Mouse (Mus musculus) B cell, adult 2 months (primary cell): ENCODE data around the gene P2ry2.

Source experiments
- DNase-seq, 2 experiments: peaks; one replicate each; pipeline ENCODE4 v3.0.0; 2022

The P2ry2 gene

DNA sequence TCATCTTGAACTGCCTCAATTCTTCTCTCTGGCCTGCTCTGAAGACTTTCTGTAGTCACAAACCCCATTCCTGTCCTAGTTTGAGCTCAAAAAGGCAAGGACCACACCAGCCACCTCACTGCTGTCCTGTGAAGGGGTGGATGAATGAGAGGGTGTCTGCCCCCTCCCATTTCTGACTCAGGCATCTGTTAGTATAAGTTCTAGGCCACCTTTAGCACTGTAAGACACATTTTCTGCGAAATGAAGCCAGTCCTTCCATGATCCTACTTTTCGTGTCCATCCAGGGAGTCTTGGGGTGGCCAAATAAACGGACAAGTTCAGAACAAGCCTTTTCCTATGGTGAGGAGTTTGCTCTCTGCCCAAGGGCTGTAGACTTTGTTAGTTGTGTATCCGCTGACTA lies at the start of gene P2ry2:
Gene P2ry2, minus strand, starts transcription at position 326 of the 400 bp plus-strand sequence.
- no peak for DNase-seq

DNA sequence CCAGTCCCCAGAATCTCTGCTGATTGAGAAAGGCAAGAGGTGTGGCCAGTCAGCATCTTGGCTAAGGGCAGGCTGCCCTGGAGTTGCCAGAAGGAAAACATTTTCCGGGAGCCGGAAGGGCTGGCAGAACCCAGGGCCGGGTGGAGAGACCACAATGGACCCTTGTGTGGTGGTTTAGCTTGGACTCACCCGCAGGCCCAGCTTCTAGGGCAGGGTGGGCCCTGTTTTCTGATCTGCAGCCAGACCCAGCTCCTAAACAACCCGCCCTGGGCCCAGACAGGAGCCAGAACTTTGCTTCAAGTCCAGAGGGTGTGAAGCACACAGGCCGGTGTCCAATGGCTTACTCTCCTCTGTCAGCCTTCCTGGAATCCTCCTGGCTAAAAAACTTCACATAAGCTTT lies 49.6 kb upstream of the P2ry2 start:
- no peak for DNase-seq

DNA sequence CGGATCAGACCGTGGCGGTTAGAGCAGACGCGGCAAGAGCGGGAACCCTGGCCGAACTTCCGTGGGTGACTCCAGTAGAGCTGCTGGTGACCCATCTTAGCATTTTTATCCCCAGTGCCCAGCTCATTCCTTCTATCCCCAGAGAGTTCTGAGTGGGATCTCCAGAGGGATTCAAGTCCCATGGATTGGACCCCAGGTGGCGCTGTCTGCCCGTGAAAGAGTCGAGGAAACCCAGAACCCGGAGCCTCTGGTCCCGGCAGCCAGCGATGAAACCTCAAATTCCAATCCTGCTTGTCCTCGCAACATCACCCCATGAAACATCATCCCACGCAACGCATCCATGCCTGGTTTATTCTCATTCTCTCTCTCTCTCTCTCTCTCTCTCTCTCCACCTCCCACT lies 48.7 kb upstream of the P2ry2 start:
- DNase-seq = peak; percentile 76 to 77

DNA sequence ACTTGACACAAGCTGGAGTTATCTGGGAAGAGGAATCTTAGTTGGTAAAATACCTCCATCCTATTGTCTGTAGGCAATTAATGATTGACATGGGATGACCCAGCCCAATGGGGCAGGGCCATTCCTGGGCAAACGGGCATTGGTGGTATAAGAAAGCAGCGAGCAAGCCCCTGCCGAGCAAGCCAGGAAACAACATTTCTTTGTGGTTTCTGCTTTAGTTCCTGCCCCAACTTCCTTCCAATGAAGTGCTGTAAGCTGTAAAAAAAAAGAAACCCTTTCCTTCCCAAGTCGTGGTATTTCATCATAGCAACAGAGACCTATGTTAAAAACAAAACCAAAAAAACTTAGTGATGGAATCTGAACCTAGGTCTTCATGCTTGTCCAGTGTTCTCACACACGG lies 47.8 kb upstream of the P2ry2 start:
- DNase-seq = peak; percentile 55 to 59

DNA sequence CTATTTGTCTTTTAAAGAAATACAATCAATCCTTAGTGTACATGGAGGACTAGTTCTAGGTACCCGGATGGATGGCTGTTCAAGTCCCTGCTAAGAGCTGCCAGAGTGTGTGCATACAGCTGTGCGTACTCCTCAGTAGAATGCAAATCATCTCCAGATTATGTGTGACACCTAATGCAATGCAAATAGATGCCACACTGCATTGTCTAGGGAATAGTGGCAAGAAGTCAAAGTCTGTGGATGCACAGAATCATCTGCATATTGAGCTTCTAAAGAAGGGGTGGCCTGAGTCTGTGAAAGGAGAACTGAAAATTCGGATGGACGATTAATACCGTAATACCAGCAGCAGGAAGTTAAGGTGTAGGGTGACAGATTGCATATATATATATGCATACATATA lies 46.5 kb upstream of the P2ry2 start:
- peak; percentile 50 to 59 for DNase-seq

DNA sequence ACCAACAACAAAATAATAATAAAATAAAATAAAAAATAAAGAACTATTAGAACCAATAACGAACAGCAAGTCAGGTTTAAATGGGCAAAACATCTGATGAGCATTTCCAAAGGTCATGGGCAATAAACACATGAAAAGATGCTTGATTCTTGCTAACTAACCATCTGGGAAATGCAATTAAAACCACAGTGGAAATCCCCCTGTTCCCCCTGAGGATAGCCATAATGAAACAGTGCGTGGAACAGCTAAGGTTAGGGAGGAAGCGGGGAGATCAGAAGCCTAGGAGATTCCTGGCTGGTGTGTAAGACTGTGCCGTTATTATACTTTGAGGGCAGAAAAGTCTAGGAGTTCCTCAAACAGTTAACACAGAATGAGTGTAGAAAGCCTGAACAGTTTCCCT lies 44.6 kb upstream of the P2ry2 start:
- peak; percentile 38 to 51 for DNase-seq

DNA sequence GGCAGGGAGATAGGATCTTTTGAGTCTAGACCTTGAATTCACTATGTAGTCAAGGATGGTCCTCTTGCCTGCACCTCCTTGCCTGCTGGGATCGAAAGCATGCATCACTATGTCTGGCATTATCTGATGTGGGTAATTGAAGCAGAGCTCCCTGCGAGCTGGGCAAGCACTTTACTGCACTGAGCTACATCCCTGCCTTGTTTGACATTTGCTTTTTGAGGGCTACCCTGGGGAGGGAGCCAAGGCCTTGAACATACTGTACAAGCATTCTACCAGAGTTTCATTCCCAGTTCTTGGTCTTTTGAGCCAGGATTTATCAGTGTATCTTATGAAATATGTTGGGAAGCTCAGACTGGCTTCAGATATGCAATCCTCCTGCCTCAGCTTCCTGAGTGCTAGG lies 40.5 kb upstream of the P2ry2 start:
- DNase-seq = no peak

DNA sequence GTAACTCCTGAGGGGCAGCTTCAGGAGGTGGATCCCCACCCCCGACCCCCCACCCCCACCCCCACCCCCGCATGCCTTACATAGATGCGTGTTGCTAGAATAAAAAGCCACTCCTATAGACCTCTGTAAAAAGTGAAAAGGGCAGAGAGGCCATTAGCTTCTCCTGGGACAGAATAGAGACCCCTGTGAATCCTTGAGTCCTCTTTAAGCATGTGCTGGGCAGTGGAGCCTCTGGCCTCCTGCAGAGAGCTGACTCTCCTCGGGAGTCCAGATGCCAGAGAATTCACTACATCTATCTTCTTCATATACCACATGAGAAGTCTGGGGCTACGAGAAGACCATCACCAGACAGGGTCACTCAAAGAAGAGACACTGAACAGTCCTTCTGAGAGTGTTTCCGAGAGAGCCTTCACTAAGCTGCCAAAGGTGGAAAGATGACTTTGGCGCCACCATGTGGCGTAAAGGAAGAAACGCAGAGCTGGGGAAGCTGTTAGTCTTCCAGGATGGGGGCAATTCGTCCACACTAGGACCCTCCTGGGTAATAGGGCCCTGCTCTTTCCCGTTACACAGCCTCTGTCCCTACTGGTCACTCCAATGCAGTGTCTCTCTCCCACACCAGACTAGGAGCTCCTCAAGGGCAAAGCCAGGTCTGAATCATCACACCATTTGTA lies 39.0 kb upstream of the P2ry2 start:
- DNase-seq = peak; percentile 74 to 78

DNA sequence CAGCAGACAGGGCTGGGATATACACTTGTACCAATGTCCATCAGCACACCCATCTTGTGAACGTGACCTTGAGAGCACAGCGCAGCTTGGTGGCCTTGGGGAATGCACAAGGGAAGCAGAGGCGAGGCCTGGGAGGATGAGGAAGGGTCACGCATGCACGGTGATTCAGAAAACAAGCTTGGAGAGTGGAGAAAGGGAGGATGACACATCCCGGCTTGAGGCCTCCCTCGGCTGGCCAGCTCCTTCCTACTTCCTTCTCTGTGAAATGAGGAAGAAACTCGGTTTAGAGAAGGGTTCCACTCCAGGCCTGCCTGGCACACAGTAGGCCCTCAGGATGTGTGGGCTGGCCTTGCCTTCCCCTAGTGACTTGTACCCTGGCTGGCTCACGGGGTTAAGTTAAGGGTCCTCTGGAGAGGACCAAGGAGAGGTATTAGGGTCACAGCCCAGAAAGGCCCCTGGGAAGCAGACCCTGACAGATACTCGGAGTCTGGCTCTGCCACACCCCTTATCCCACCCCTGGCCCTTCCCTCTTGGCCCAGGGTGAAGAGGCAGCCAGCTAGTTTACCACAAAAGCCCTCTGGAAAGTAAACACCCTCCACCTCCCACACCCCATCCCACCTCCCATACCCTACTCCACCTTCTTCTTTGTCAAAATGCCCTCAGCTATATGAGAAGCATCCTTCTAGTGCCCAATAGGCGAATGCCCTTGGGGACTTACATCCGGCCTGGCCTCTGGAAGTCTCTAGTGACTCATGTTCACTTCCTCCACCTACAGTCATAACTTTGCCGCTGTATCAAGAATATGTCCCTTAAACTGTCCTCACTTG lies 38.3 kb upstream of the P2ry2 start:
- DNase-seq = peak in 1 of 2 experiments; percentile 29

DNA sequence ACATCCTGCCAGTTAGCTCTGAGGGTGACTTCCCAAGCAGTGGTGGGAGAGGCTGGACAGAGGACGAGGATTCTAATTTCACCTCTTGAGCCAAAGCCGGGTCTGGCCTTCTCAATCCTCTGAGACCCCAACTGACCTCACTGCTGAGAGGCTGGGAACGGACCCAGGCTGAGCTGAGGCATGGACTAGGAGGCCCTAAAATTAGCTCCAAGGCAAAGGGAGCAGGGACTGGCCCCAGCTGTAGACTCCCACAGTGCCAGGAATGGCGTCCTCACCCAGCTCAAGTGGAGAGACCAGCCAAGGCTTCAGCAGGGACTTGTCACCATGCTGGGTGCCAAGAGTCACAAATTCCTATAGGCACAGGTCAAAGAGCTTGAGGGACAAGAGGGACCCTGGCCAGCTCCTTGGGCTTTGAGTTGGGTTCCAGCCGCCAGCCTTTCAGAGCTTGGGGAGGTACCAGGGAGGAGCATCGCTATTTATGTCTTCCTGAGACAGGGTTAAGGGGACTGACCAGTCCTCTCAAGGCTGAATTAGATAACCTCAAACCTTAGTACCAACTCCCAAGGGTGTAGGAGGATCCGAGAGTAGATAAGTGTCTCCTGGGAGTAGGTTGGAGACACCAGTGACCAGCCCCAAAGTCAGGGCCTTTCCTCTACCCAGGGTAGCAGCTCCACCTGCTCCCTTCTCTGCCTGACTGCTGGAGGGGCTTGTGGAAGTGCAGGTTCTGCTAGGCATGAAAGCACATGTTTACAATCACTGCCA lies 36.8 kb upstream of the P2ry2 start:
- no peak for DNase-seq

DNA sequence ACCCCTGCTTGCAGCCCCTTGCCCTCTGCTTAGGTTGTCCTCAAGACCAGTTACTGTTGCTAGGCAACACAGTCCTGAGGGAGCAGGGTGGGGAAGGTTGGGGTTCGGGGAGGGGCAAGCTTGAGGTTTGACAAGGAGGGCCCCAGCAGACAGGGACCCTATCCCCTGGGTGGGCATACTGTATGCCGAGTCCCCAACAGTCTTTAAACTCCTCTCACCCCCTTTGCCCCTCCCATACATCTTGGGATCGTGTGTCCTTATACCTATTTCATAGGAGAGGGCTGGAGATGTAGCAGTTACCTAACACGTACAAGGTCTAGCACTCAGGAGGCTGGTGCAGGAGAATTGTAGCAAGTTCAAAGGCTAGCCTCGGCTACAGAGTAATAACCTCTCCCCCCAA lies 35.6 kb upstream of the P2ry2 start:
- DNase-seq = no peak

DNA sequence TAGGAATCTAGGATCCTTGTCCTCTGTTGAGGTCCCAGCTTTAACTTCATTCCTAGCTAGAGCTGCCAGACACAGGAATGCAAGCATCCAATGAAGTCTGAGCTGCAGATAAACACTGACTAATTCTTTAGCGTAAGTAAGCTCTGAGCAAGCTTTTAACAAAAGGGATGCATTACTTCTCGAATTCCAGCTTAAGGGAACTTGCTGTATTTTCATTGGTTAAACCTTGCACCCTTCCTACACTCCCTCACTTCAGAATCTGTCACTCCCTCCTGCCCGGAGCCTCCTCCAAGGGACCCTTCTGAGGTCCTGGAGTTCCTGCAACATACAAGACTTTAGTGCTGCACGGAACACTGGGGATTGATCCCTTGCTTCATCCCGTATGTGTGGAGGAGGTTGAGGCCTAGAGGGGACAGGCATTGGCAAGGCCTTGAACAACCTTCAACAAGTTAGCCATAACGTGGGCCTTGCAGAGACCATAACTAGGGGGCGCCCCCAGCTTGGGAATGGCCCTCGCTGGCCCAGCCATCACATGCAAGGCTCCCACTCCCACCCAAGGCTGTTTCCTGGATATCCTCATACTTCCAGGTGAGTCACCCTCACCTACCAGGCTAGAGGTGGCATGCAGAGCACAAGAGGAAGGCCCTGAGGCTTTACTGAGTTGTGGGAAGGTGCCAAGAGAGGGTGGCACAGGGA lies 31.3 kb upstream of the P2ry2 start:
- DNase-seq = no peak

DNA sequence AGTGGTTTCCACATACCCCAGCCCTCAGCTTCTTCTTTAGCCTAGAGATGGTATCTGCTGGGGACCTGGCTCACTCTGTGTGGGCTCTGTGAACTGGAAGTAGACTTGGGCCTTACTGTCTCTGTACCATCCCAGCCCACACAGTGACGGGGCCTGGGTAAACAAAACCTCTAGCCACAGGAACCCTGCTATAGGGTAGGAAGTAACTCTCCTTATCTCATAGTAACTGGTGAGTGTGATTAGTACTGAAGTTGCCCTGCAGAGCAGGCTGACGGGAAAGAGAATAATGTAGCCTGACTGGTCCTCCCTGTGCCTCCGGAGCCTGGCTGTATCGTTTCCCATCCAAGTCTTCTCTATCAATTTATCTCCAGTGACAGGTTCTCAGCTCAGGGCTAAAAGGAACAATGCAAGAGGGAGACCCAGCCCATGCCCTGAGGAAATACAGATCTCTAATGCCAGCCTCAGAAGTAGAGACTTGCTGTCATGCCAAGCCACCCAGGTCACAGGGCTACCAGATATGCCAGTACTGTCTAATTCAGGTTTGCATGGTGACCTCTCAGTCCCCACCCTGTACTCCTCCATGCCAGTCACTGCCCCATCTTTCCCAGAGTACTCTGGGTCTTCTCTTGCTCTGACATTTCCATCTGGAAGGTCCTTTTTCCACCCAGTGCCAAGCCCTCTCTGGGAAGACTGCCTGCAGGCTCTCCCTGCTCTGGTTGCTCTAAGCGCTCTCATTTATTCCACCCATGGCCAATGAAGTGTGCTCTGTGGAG lies 29.5 kb upstream of the P2ry2 start:
- DNase-seq = no peak

DNA sequence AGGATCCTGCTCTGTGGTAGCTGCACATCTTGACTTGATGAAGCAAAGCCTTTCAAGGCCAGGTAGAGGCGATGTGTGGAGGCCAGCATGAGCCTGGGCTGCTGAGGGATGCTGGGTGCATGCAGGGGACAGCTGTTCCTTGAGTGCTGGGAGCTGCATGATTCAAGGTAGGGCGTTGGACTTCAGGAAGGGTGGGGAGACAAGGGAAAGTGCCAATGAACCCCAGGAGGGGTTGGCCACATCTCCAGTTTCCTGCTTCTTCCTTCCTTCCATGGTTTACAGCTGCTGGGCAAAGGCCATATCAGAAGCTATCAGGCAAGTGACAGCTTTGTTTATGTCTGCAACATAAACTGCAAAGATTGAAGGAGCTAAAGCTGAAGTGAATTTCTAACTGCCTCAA lies 28.9 kb upstream of the P2ry2 start:
- no peak for DNase-seq

DNA sequence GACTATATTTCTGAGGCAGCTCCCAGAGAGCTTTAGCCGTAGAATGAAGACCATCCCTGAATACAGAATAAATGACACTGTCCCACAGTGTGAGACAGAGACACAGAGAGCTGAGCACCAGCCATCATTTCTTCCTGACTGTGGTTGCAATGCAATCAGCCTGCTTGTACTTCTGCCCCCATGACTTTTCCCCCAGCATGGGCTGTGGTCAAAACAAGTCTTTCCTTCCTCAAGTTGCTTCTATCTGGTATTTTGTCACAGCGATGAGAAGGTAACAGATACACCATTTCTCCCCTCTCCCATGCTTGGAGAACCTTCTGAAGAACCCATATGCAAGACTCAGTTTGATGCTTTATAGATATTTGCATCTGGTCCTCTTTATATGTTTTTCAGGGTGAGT lies 20.7 kb upstream of the P2ry2 start:
- DNase-seq = no peak

DNA sequence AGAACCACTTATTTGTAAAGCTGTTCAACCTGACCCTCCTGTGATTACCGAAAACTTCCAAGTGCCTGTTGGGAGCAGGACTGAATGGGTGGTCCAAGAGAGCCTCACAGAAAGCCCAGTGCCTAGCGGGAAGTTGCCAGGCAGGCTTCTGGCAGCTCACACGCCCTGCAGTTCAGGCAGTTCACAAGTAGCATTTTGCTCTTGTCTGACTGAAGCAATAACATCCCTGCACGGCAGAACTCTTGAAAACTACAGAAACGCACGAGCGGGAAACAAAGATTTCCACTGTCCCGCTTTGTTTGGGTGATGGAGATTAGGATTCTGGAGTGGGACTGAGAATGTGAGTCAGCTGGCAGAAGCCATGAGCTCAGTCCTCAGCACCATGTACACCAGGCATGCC lies 18.6 kb upstream of the P2ry2 start:
- DNase-seq = no peak

DNA sequence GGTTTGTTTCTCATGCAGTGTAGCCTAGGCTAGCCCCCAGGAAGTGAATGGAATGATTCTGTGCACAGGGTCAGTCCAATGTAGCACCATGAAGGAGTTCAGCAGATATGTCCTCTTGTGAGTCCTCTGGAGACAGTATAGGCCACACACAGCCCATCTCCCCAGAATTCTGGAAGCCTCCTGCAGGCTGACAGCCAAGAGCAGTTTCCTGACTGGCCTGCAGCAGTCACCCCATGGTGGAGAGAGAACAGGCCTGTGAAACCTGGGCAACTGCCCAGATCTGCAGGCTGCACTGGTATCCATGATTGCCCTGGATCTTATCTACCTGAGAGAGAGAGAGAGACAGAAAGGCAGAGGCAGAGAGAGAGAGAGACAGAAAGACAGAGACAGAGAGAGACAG lies 18.1 kb upstream of the P2ry2 start:
- DNase-seq = no peak

DNA sequence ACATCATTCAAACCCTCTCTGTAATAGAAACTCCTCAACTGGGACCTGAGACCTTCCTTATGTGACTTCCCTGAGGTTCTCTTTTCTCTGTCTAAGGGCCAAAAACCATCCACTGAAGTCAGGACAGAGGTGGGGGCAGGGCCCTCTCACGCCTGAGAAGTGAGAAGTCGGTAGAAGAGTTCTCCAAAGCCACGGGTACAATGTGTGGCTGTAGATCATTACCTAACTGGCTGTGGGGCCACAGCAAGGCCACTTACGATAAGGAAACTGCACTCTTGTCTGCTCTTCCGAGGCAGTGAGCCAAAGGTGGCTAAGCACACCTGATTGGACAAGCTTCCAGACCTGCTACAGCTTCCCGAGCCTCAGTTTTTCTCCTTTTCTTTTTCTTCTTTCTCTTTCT lies 16.8 kb upstream of the P2ry2 start:
- no peak for DNase-seq

DNA sequence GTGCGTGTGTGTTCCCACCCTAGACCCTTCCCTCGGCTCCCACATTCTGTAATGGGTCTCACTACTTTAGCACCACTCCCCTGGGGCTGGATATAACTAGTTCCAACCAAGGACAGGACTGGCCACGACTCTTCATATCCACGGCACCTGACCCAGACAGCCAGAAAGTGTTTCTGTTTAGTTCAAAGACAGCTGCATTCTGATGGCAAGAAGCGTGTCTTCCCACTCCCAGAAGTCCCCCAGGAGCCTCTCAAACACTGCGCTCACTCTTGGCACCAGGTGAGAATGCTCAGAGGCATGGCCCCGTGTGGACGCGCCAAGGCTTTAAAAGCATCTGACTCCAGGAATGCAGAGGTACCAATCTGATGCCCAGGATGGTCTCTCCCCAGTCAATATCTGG lies 16.3 kb upstream of the P2ry2 start:
- DNase-seq = no peak

DNA sequence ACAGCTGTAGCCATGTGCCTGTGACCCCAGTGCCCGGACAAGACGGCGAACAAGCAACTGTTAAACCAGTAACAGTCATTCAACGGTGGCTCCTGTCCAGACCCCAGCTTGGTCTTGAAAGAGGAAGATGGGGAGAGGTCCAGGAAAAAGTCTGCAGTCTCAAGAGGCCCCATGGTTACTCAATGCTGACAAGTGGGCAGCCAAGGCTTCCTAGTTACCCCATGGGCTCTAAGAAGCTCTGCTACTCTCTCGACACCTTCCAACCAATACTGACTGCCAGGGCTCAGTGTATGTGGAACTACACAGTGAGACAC lies 15.7 kb upstream of the P2ry2 start:
- no peak for DNase-seq

DNA sequence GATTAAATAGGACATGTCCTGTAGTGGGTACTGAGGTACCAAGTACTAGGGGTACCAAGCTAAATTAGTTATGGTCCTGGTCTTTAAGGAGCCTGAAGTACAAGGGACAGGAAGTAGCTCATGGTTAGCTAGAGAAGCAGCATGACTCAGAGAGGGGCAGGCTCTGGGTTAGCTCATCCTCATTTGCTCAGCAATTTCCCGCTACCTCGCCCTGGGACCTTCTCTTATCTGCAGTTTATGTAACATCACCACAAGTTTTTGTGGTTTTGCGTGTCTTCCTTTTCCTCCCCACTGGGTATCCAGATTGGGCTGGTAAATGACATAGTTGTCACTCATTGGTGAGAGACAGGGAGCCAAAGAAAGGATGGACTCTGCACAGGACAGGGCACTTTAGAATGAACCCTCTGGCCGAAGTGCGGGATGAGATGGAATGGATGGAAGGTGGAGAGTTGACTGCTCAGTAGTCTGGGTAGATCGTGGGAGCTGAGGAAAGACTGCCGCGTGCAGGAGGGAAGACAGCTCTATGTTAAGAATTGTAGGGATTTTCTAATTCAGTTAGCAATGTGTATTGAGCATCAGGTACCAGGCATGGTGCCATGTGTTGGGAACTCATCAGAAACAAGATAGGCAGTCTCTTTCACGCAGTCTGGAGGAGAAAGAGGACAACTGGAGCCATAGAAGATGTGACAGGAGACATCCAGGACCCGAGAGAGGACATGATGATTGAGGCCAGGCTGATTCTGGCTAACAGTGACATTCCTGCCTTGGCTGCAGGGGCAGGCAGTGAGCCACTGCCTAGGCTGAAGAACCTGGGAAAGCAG lies 15.2 kb upstream of the P2ry2 start:
- peak in 1 of 2 experiments; percentile 20 for DNase-seq

DNA sequence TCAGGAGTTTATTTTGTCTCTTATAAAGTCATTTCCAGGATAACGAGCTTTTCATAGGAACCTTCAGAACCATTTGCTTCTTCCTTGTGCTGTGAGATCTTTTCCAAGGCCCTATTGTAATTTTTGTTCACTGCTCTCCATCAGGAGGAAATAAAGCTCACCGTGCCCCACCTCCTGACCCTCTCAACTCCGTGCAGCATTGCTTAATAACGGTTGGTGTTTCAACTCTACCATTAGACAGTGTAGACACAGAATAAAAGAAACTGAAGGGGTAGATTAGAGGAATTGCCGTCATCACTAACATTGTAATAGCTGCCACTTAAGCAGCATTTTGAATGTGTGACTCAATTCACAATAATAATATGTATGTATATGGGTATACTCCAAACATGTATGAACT lies 14.2 kb upstream of the P2ry2 start:
- DNase-seq = no peak
